Mouse (Mus musculus): ENCODE results near the gene Gm20388.

GRCm38 (mm10) chr8:121949222-121949800, 2038.7 kb downstream of the Gm20388 start, which contains the start of gene Banp:
- TF ChIP-seq POLR2A (IDR thresholded peaks at IDR 0.05; ENCODE audit: borderline replicate concordance, insufficient read depth, low read length) = no peak
- no peak for TF ChIP-seq CTCF (IDR thresholded peaks at IDR 0.05; ENCODE audit: borderline replicate concordance, insufficient read depth, low read depth, low read length)
